Mouse (Mus musculus): ENCODE measurements around the gene Clasp2. TPM values are rescaled to one million over a fixed set of nuclear protein-coding genes. Genes with fewer than 3 reads are reported as not detected.

Gene Clasp2
- 12.7 and 14.5 TPM in 2 replicates for polyA plus RNA-seq (2015; fragmentation: Nextera tagmentation; extraction: Ambion mirVana)

DNA sequence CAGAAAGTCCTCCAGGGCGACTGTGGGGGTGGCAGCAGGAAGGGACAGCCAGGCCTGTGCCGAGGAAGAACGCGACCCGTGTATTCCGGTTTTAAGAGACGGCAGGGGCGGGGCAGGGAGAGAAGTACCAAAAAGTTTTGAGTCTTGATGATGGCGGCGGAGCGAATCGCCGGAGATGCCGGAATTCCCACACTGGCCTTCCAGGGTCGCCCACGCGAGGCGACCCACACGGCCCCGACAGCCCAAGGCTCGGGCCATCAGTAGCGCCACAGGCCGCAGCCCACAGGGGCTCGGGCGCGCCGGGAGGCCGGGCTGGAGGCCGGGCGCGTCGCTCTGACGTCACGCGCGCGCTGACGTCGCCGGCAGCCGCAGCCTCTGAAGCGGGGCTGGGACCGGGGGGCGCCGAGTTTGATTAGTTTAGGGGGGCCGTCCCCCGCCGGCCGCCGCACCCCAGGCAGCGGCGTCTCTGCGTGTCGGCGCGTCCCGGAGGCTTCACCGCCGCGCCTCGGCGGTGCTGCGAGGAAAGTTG lies at the start of gene Clasp2:
Clasp2 (plus strand) TSS at position 366 of the 529 bp plus-strand sequence.
- no peak for TF ChIP-seq CTCF (IDR thresholded peaks at IDR 0.05; ENCODE audit: low read depth)
- Histone ChIP-seq H3K4me1 (replicated peaks; ENCODE audit: insufficient read depth, low read length) (no peaks in the 10 kb centered on the region), H3K9ac (ENCODE audit: low read depth, low read length) (peak within 1 kb of the TSS; percentile 89), H3K27me3 (ENCODE audit: insufficient read depth, low read length) (no peaks in the 10 kb centered on the region), H3K4me3 (replicated peaks; ENCODE audit: low read depth, low read length) (peak within 1 kb of the TSS; percentile 98), H3K36me3 (ENCODE audit: insufficient read depth, low read length) (no peaks in the 10 kb centered on the region), H3K4me2 (ENCODE audit: low read length) (peak within 1 kb of the TSS; percentile 99), H3K27ac (peak within 1 kb of the TSS; percentile 88), H3K9me3 (replicated peaks; ENCODE audit: low read length) (no peaks in the 10 kb centered on the region)
- peak; percentile 95 for ATAC-seq (replicated peaks; ENCODE audit: low FRiP score, low read depth)
- WGBS: under 1% methylated on average over 60 of the region's 63 CpGs
- peak; percentile 86 for DNase-seq (ENCODE audit: low spot score)

DNA sequence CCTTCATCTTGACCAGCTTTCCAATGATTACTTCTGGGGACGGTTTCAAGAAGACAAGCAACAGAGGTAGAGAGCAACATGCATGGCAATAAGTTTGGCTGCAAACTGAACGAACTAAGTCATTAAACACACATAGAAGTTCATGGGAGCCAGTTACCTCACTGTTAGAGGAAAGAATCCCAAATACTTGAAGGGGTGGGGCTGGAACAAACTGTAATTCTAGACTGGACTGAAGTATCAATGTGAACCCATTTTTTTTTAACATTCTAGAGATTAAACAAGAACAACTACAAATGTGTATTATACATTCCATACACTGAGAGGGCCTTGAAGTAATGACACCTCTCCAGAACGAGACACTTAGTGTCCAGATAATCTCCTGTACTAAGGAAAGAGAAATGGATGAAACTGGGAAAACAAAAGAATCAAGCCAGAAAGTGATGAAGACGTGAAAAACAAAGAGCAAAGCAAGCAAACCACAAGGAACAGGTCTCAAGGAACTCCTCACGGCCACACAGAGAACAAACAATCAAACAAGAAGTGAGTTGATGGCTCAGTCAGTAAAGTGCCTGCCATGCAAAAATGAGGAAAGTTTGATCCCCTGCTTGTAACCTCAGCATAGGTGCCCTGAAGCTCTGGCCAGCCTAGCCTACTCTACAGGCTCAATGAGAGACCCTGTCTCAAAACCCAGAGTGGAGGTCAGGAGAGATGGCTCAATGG lies 39.7 kb upstream of the Clasp2 start:
- Histone ChIP-seq H3K36me3 (ENCODE audit: insufficient read depth, low read length) (no peaks in the 10 kb centered on the region), H3K4me3 (replicated peaks; ENCODE audit: low read depth, low read length) (no peak overlapping the region), H3K27ac (no peak overlapping the region), H3K4me1 (replicated peaks; ENCODE audit: insufficient read depth, low read length) (peaks cover 10% of the 10 kb centered on the region), H3K9ac (ENCODE audit: low read depth, low read length) (no peak overlapping the region), H3K9me3 (replicated peaks; ENCODE audit: low read length) (no peaks in the 10 kb centered on the region), H3K27me3 (ENCODE audit: insufficient read depth, low read length) (no peaks in the 10 kb centered on the region), H3K4me2 (ENCODE audit: low read length) (no peak overlapping the region)
- WGBS: 80% methylated on average over 5 of the region's 5 CpGs
- DNase-seq (ENCODE audit: low spot score) (no peak), ATAC-seq (replicated peaks; ENCODE audit: low FRiP score, low read depth) (no peak)
- no peak for TF ChIP-seq CTCF (IDR thresholded peaks at IDR 0.05; ENCODE audit: low read depth)

DNA sequence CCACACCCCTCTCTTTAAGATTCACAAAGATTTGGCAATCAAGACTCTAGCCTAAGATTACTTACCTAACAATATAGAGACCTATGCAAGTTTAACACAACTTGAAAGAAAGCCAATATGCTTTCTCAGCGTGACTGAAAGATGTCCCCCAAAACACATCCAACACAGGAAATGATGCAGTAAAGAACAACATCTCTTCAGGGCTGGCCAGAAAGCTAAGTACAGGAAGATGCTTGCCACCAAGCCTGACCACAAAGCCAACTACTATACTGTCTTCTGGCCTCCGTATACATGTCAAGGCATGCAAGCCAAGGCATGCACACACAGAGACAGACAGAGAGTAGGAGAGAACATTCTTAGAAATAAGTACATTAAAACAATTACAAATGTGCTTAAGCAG lies 35.2 kb upstream of the Clasp2 start:
- no peak overlapping the region for H3K27ac ChIP-seq
- H3K27me3 ChIP-seq (ENCODE audit: insufficient read depth, low read length): no peaks in the 10 kb centered on the region
- 0 out of 2 replicates have a peak overlapping the region, but pooled peaks have one; percentile 99 for H3K9ac ChIP-seq (ENCODE audit: low read depth, low read length)
- 60% methylated on average over 2 of the region's 2 CpGs for WGBS
- peaks cover 11% of the 10 kb centered on the region for H3K4me1 ChIP-seq (replicated peaks; ENCODE audit: insufficient read depth, low read length)
- H3K9me3 ChIP-seq (replicated peaks; ENCODE audit: low read length): no peaks in the 10 kb centered on the region
- no peak for TF ChIP-seq CTCF (IDR thresholded peaks at IDR 0.05; ENCODE audit: low read depth)
- peak overlapping the region; percentile 99 for H3K4me3 ChIP-seq (replicated peaks; ENCODE audit: low read depth, low read length)
- peak overlapping the region; percentile 71 for H3K4me2 ChIP-seq (ENCODE audit: low read length)
- H3K36me3 ChIP-seq (ENCODE audit: insufficient read depth, low read length): no peaks in the 10 kb centered on the region
- no peak for ATAC-seq (replicated peaks; ENCODE audit: low FRiP score, low read depth)
- no peak for DNase-seq (ENCODE audit: low spot score)

DNA sequence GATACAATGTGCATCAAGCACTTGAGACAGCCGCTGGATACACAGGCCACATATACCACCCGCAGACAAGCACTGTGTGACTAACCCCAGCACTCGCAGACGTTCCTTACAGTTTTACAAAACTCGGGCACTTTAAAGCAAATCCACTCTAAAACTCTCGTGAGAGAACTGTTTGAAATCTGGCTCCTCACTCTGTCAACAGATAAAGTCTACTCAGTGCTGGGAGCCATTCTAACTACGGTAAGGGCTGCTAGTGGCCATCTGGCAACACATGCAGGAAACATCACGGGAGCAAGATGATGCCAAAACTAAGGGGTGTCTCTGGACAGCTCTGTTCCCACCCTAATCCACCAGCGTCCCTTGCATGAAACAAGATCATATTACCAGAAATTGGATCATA lies 34.4 kb upstream of the Clasp2 start:
- no peaks in the 10 kb centered on the region for H3K9me3 ChIP-seq (replicated peaks; ENCODE audit: low read length)
- H3K27me3 ChIP-seq (ENCODE audit: insufficient read depth, low read length): no peaks in the 10 kb centered on the region
- no peak overlapping the region for H3K27ac ChIP-seq
- H3K9ac ChIP-seq (ENCODE audit: low read depth, low read length): peak overlapping the region; percentile 99
- DNase-seq (ENCODE audit: low spot score): no peak
- ATAC-seq (replicated peaks; ENCODE audit: low FRiP score, low read depth): no peak
- H3K4me1 ChIP-seq (replicated peaks; ENCODE audit: insufficient read depth, low read length): peaks cover 11% of the 10 kb centered on the region
- H3K4me3 ChIP-seq (replicated peaks; ENCODE audit: low read depth, low read length): peak overlapping the region; percentile 99
- H3K4me2 ChIP-seq (ENCODE audit: low read length): peak overlapping the region; percentile 71
- H3K36me3 ChIP-seq (ENCODE audit: insufficient read depth, low read length): no peaks in the 10 kb centered on the region
- WGBS: 33% methylated on average over 9 of the region's 9 CpGs
- TF ChIP-seq CTCF (IDR thresholded peaks at IDR 0.05; ENCODE audit: low read depth): no peak

DNA sequence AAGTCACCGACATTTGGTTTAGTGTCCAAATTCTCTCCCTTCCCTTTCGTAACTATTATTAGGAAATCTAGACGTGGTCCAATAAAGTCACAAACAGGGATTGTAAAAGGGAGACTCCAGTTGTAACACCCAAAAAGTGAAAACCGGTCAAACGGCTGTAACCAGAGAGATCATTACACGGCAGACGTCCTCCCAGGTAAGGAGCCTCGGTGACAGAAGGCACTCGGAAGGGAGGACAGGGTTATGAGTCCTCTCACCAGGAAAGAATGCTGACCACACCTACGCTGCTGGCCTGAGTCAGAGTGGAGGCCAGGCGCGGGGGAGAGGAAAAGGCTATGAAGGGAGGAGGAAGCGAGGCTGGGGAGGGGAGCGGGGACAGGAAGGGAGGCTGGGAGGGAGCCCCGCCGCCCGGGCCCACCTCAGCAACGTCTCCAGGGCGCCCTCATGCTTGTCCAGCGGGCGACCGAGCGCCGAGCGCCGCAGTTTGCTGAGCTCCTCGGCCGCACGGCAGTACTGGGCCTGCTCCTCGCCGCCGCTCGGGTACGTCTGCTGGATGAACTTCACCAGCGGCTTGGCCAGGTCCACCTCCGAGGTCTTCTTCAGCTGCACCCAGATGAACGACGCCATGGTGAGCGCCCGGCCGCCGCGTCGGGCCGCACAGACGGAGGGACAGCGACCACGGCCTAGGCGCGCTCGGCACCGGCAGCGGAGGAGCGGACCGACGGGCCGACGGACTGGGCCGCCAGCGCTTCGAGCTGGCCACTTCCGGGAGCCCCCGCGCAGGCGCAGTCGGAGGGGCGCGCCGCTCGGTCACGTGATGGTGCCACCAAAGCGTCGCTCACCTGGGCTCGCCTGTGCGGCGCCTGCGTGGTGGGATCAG lies 33.6 kb upstream of the Clasp2 start, which contains the start of gene Pdcd6ip:
Pdcd6ip (minus strand) TSS at position 779 of the 880 bp plus-strand sequence.
- ATAC-seq (replicated peaks; ENCODE audit: low FRiP score, low read depth) (peak; percentile 94), DNase-seq (ENCODE audit: low spot score) (peak; percentile 89)
- Histone ChIP-seq H3K9me3 (replicated peaks; ENCODE audit: low read length) (no peaks in the 10 kb centered on the region), H3K4me1 (replicated peaks; ENCODE audit: insufficient read depth, low read length) (peaks cover 11% of the 10 kb centered on the region), H3K27me3 (ENCODE audit: insufficient read depth, low read length) (no peaks in the 10 kb centered on the region), H3K4me3 (replicated peaks; ENCODE audit: low read depth, low read length) (peak within 1 kb of the TSS; percentile 99), H3K4me2 (ENCODE audit: low read length) (peak within 1 kb of the TSS; percentile 71), H3K36me3 (ENCODE audit: insufficient read depth, low read length) (no peaks in the 10 kb centered on the region), H3K27ac (peak within 1 kb of the TSS; percentile 96), H3K9ac (ENCODE audit: low read depth, low read length) (peak within 1 kb of the TSS; percentile 99)
- under 1% methylated on average over 72 of the region's 77 CpGs for WGBS
- 0 out of 2 replicates have a peak, but pooled peaks have one; percentile 5 for TF ChIP-seq CTCF (IDR thresholded peaks at IDR 0.05; ENCODE audit: low read depth)

Data from kidney, postnatal 0 days (tissue).